Mouse (Mus musculus) liver, embryonic 15.5 days (tissue): ENCODE measurements around the gene Wfdc13. TPM values are rescaled to one million over a fixed set of nuclear protein-coding genes. Genes with fewer than 3 reads are reported as not detected.

Experiments
- ATAC-seq: fragments of 200-750 bp; cut with Nextera tagmentation; 2 replicates; pipeline ENCODE4 v1.8.0; 2017; ENCODE audit warnings: moderate number of reproducible peaks, mild to moderate bottlenecking, moderate library complexity; ENCODE audit not compliant: insufficient read depth
- H3K27ac ChIP-seq: fragments of 300-500 bp; sonication (generic); replicated peaks from 2 replicates; pipeline ENCODE4 v1.5.1; 2015; ENCODE audit warnings: mild to moderate bottlenecking, inconsistent platforms
- H3K27me3 ChIP-seq: fragments of 300-500 bp; sonication (generic); 2 replicates; pipeline ENCODE4 v1.6.1; 2015; ENCODE audit warnings: mild to moderate bottlenecking, inconsistent platforms
- H3K36me3 ChIP-seq: fragments of 300-500 bp; sonication (generic); replicated peaks from 2 replicates; pipeline ENCODE4 v1.6.1; 2015; ENCODE audit warnings: moderate library complexity, mild to moderate bottlenecking, inconsistent platforms
- H3K4me1 ChIP-seq: fragments of 300-500 bp; sonication (generic); replicated peaks from 2 replicates; pipeline ENCODE4 v1.6.1; 2015; ENCODE audit warnings: inconsistent platforms
- H3K4me2 ChIP-seq: fragments of 300-500 bp; sonication (generic); 2 replicates; pipeline ENCODE4 v1.6.1; 2015; ENCODE audit warnings: moderate library complexity, mild to moderate bottlenecking, inconsistent platforms
- H3K4me3 ChIP-seq: fragments of 300-500 bp; sonication (generic); replicated peaks from 2 replicates; pipeline ENCODE4 v1.5.1; 2015; ENCODE audit warnings: mild to moderate bottlenecking, inconsistent platforms
- H3K9ac ChIP-seq: fragments of 300-500 bp; sonication (generic); 2 replicates; pipeline ENCODE4 v1.6.1; 2015; ENCODE audit warnings: moderate library complexity, mild to moderate bottlenecking, inconsistent platforms
- H3K9me3 ChIP-seq: fragments of 300-500 bp; sonication (generic); replicated peaks from 2 replicates; pipeline ENCODE4 v1.6.1; 2016; ENCODE audit warnings: inconsistent platforms
- WGBS: fragments of 180-500 bp; shearing (Covaris S2); methylation state at CpG from one replicate; pipeline ENCODE4 v1.1.7; 2015; ENCODE audit warnings: mixed read lengths; ENCODE audit not compliant: insufficient replicate concordance; 5-methylcytosine and 5-hydroxymethylcytosine counted together
- polyA plus RNA-seq: library from polyadenylated mRNA; unstranded; fragments of >200 nt; fragmentation: Nextera tagmentation; extraction: Ambion mirVana; gene quantifications from 2 replicates; pipeline ENCODE4 v1.2.1, GENCODE M21; 2015

Wfdc13 gene
- not detected in 2 replicates for polyA plus RNA-seq

GRCm38 (mm10) chr2:164684807-164685206 is at the start of gene Wfdc13:
TSS of gene Wfdc13 (plus strand) at chr2:164685107.
- Histone ChIP-seq H3K4me1 (no peaks in the 10 kb centered on the region; the same call in 1 of the 2 replicates), H3K36me3 (no peaks in the 10 kb centered on the region), H3K27me3 (0 out of 2 replicates have a peak, but pooled peaks cover 5% of the 10 kb centered on the region), H3K4me2 (no peak within 1 kb of the TSS), H3K9me3 (no peaks in the 10 kb centered on the region), H3K4me3 (no peak within 1 kb of the TSS), H3K9ac (no peak within 1 kb of the TSS), H3K27ac (no peak within 1 kb of the TSS)
- 38% methylated on average over 3 of the region's 3 CpGs for WGBS
- ATAC-seq = no peak

DNA sequence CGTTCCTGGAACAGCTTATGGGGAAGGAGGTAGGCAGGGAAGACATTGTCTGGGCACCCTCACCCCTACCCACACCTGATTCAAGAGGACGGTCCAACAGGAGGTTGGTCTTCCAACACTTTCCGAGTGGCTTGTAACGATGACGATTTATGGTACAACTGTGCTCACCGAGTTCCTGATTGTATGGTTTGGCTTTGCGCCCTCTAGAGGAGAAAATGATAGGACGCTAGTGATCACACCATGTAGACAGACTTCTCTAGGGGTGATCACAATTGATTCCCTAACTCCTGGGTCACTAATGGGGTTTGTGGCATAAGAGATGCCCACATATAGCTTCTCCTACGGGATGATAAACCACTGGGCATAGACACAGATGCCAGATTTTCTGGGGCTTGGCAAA is 49.6 kb upstream of the Wfdc13 start:
- no peaks in the 10 kb centered on the region for H3K36me3 ChIP-seq
- ATAC-seq = no peak

GRCm38 (mm10) chr2:164638696-164639095 is 46.2 kb upstream of the Wfdc13 start, which contains the start of gene Wfdc16:
TSS of gene Wfdc16 (minus strand) at chr2:164638796.
- Histone ChIP-seq H3K4me2 (no peak within 1 kb of the TSS), H3K4me3 (no peak within 1 kb of the TSS), H3K9me3 (no peaks in the 10 kb centered on the region), H3K4me1 (no peaks in the 10 kb centered on the region), H3K9ac (no peak within 1 kb of the TSS), H3K27ac (no peak within 1 kb of the TSS), H3K36me3 (no peaks in the 10 kb centered on the region), H3K27me3 (no peaks in the 10 kb centered on the region)
- 66% methylated on average over 3 of the region's 3 CpGs for WGBS
- no peak for ATAC-seq

More for the DNA sequence above, 49.6 kb upstream of the Wfdc13 start:
- Histone ChIP-seq H3K9me3 (no peaks in the 10 kb centered on the region), H3K4me1 (no peaks in the 10 kb centered on the region), H3K27ac (no peak overlapping the region), H3K4me2 (no peak overlapping the region), H3K27me3 (no peaks in the 10 kb centered on the region), H3K9ac (no peak overlapping the region), H3K4me3 (no peak overlapping the region)
- WGBS = 70% methylated on average over 9 of the region's 9 CpGs

DNA sequence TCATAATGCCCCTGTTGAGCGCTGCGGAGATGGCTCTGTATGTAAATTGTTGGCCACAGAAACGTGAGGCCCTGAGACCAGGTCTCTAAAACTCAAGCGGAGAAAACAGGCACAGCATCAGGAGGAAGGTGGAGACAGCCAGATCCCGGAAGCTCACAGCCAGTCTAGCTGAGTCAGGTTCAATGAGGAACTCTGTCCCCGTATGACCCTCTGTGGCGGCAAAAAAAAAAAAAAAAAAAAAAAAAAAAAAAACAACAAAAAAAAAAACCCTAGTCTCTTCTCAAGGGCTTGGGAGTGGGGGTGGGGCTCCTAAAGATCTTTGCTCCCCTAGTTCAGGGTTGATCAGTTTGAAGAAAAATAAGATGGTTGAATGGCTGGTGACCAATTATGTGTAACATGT is 43.8 kb upstream of the Wfdc13 start:
- Histone ChIP-seq H3K27me3 (no peaks in the 10 kb centered on the region), H3K4me1 (no peaks in the 10 kb centered on the region), H3K9me3 (no peaks in the 10 kb centered on the region), H3K4me2 (no peak overlapping the region), H3K4me3 (no peak overlapping the region), H3K36me3 (no peaks in the 10 kb centered on the region), H3K27ac (no peak overlapping the region), H3K9ac (no peak overlapping the region)
- no peak for ATAC-seq
- WGBS = 28% methylated on average over 7 of the region's 7 CpGs

- H3K9ac ChIP-seq = no peak overlapping the region
These were observed 42.8 kb upstream of the Wfdc13 start for GRCm38 (mm10) chr2:164641881-164642673.

DNA sequence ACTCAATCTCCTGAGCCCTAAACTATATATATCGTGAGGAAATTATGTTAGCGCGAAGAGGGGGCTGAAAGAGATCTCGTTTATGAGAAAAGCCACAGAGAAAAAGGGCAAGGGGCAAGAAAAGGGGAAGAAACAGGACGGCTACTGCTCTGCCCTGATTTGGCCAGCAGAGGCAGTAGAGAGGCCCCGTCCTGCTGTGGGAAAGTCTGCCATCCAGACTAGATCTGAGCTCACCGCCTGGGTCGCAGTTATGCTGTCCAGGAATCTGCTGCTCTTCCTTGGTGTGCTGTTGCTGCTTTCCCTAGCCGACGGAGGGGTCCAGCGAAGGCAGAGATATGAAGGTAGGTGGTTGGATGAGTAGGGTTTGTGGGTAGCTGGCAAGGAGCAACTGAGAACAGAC is 29.0 kb upstream of the Wfdc13 start, which contains the start of gene Wfdc10:
Gene Wfdc10 (plus strand): TSS at position 189 of the 400 bp plus-strand sequence.
- WGBS = 13% methylated on average over 11 of the region's 11 CpGs
- no peak within 1 kb of the TSS for H3K4me2 ChIP-seq
- H3K9ac ChIP-seq = no peak within 1 kb of the TSS
- H3K4me1 ChIP-seq = no peaks in the 10 kb centered on the region
- no peaks in the 10 kb centered on the region for H3K9me3 ChIP-seq
- no peak within 1 kb of the TSS for H3K27ac ChIP-seq
- no peaks in the 10 kb centered on the region for H3K36me3 ChIP-seq
- H3K4me3 ChIP-seq = no peak within 1 kb of the TSS
- H3K27me3 ChIP-seq = no peaks in the 10 kb centered on the region
- ATAC-seq = no peak

More at GRCm38 (mm10) chr2:164641881-164642673, 42.8 kb upstream of the Wfdc13 start:
- Histone ChIP-seq H3K9me3 (no peaks in the 10 kb centered on the region), H3K4me2 (no peak overlapping the region), H3K27me3 (no peaks in the 10 kb centered on the region), H3K36me3 (no peaks in the 10 kb centered on the region), H3K4me1 (no peaks in the 10 kb centered on the region), H3K4me3 (no peak overlapping the region), H3K27ac (no peak overlapping the region)
- 70% methylated on average over 13 of the region's 13 CpGs for WGBS
- ATAC-seq = no peak

DNA sequence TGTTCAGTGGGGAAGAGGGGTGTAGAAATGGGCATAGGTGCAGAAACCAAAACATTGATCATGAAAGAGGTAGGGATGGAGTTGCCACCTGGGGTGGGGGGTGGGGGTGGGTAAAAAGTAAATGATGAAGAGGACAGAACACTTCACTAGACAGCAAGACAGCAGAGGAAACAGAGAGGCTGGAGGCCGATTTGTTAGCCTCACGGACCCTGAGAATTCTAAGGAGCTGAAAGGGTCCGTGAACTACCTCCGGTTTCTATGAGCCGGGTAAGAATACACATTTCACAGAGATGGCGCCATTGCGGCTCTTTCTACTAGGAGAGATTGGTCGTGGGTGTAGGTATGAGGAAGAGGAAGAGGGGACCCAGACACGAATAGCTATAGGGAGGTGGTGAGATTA is 28.4 kb upstream of the Wfdc13 start, which contains the start of gene Wfdc9:
Gene Wfdc9 (minus strand): TSS at position 101 of the 400 bp plus-strand sequence.
- 60% methylated on average over 9 of the region's 9 CpGs for WGBS
- H3K9ac ChIP-seq = no peak within 1 kb of the TSS
- H3K4me2 ChIP-seq = no peak within 1 kb of the TSS
- H3K4me1 ChIP-seq = no peaks in the 10 kb centered on the region
- no peaks in the 10 kb centered on the region for H3K36me3 ChIP-seq
- H3K27me3 ChIP-seq = no peaks in the 10 kb centered on the region
- no peak within 1 kb of the TSS for H3K27ac ChIP-seq
- H3K9me3 ChIP-seq = no peaks in the 10 kb centered on the region
- ATAC-seq = no peak
- no peak within 1 kb of the TSS for H3K4me3 ChIP-seq

DNA sequence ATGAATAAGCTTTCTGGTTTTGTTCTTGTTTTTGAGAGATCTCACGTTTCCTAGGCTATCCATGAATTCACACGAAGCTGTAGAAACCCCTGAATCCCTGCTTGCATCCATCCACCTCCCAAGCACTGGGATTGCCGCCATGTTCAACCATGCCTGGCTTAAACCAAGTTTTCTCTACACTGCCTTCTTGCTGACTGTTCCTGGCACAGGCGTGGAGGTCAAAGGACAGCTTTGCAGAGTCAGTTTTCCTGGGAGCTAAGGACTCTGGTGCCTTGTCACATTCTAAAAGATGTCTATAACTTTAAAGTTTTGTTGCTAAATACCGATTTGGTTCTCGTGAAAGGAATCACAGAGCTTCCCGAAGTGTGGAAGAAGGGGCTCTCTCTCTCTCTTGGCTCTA is 20.1 kb upstream of the Wfdc13 start:
- 66% methylated on average over 7 of the region's 7 CpGs for WGBS

GRCm38 (mm10) chr2:164670261-164670660 is 14.6 kb upstream of the Wfdc13 start:
- Histone ChIP-seq H3K27ac (no peak overlapping the region), H3K9ac (no peak overlapping the region), H3K9me3 (no peaks in the 10 kb centered on the region), H3K4me3 (no peak overlapping the region), H3K4me1 (no peaks in the 10 kb centered on the region), H3K36me3 (no peaks in the 10 kb centered on the region), H3K27me3 (no peaks in the 10 kb centered on the region), H3K4me2 (no peak overlapping the region)
- WGBS = 55% methylated on average over 5 of the region's 5 CpGs
- ATAC-seq = no peak

More for the DNA sequence above, 20.1 kb upstream of the Wfdc13 start:
- Histone ChIP-seq H3K4me1 (no peaks in the 10 kb centered on the region), H3K36me3 (no peaks in the 10 kb centered on the region), H3K27ac (no peak overlapping the region), H3K9ac (no peak overlapping the region), H3K27me3 (no peaks in the 10 kb centered on the region), H3K4me3 (no peak overlapping the region), H3K9me3 (no peaks in the 10 kb centered on the region), H3K4me2 (no peak overlapping the region)
- no peak for ATAC-seq

DNA sequence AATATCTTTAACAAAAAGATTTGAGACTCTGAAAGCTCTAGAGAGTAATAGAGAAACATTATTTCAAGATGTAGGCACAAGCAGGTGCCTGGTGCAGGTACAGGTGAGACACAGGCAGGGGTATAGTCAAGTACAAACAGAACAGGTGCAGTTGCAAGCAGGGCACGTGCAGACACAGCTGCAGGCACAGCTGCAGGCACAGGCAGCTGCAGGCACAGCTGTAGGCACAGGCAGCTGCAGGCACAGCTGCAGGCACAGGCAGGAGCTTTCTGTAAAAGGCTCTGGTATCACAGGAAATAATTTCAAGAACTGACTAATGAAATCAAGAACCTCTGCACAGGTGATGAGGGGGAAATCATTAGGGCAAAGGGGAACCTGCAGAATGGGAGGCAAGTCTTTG is 14.0 kb upstream of the Wfdc13 start:
- no peaks in the 10 kb centered on the region for H3K36me3 ChIP-seq
- H3K4me1 ChIP-seq = no peaks in the 10 kb centered on the region
- no peaks in the 10 kb centered on the region for H3K9me3 ChIP-seq
- no peak overlapping the region for H3K27ac ChIP-seq
- no peak for ATAC-seq
- H3K27me3 ChIP-seq = no peaks in the 10 kb centered on the region
- WGBS = 18% methylated on average over 1 of the region's 1 CpGs
- no peak overlapping the region for H3K4me3 ChIP-seq
- no peak overlapping the region for H3K9ac ChIP-seq
- H3K4me2 ChIP-seq = no peak overlapping the region

DNA sequence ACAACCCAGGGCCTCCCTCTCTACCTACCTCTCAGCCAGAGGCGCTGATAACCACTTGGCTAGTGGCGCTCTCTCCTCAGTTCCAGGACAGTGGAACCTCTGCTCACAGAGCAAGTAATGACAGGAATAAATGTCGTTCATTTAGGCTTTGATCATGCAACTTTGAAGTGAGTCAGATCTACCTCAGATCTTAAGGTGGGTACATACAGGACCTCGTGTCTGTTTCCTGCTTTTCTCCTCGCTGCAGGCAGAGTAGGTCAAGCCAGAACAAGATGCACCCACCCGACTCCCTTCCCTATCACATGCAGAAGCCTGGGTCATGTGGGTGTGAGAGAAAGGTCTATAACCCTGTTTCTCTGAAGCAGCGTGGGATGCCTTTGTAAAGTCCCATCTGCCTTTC is 10.9 kb upstream of the Wfdc13 start, which contains the start of gene Wfdc11:
Gene Wfdc11 (minus strand): TSS at position 101 of the 400 bp plus-strand sequence.
- Histone ChIP-seq H3K4me3 (no peak within 1 kb of the TSS), H3K36me3 (no peaks in the 10 kb centered on the region), H3K9ac (no peak within 1 kb of the TSS), H3K4me1 (peaks cover 5% of the 10 kb centered on the region; the same call in 1 of the 2 replicates), H3K9me3 (no peaks in the 10 kb centered on the region), H3K27ac (no peak within 1 kb of the TSS), H3K4me2 (no peak within 1 kb of the TSS), H3K27me3 (no peaks in the 10 kb centered on the region)
- WGBS = 57% methylated on average over 7 of the region's 7 CpGs
- ATAC-seq = no peak
